Mouse (Mus musculus): ENCODE measurements around the gene Tab3.

DNA sequence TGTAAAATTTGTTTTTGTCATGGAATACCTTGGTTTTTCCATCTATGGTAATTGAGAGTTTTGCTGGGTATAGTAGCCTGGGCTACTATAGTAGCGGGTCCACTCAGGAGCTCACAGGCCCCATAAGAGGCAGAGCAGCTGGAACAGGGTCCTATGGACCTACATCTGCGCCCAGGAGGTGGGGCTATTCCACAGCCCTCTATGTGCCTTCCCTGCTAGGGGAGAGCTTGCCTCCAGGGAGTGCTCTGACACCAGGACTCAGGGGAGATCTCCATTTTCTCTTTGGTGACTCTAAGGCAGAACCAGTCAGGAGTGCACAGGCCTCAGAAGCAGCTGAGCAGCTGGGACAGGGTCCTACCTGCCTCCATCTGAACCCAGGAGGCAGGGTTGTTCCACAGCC is 109.9 kb downstream of the Tab3 start:
- TF ChIP-seq CTCF (IDR thresholded peaks at IDR 0.05; ENCODE audit: control insufficient read depth, insufficient read depth, insufficient read length) (no peak), USF1 (IDR thresholded peaks at IDR 0.05; ENCODE audit: low read depth) (no peak), CEBPB (IDR thresholded peaks at IDR 0.05; ENCODE audit: low read depth) (no peak), MYOD1 (IDR thresholded peaks at IDR 0.05; ENCODE audit: control insufficient read depth, insufficient read length, low read depth) (no peak), MYOG (IDR thresholded peaks at IDR 0.05; ENCODE audit: control insufficient read depth, extremely low read depth, insufficient read length) (no peak)
